Mouse (Mus musculus): ENCODE measurements around the gene Wwox. TPM values are rescaled to one million over a fixed set of nuclear protein-coding genes. Genes with fewer than 3 reads are reported as not detected.

Wwox gene
- total RNA-seq, 2 experiments from 2014 or later: 27.3 to 28.0 TPM

GRCm38 (mm10) chr8:114869321-114869720, 429.9 kb downstream of the Wwox start:
- DNase-seq: no peak

- no peak for DNase-seq
Measured at GRCm38 (mm10) chr8:114870410-114870809, 431.0 kb downstream of the Wwox start.

- no peak for DNase-seq
Measured at GRCm38 (mm10) chr8:114872491-114872890, 433.0 kb downstream of the Wwox start.

GRCm38 (mm10) chr8:114875161-114875560, 435.7 kb downstream of the Wwox start:
- DNase-seq: no peak

GRCm38 (mm10) chr8:114876161-114876611, 436.7 kb downstream of the Wwox start:
- DNase-seq: no peak

GRCm38 (mm10) chr8:114876696-114877206, 437.3 kb downstream of the Wwox start:
- peak; percentile 40 to 54 for DNase-seq

GRCm38 (mm10) chr8:114877234-114877633, 437.8 kb downstream of the Wwox start:
- DNase-seq: no peak

GRCm38 (mm10) chr8:114878449-114879276, 439.2 kb downstream of the Wwox start:
- no peak for DNase-seq

GRCm38 (mm10) chr8:114879277-114879568, 439.8 kb downstream of the Wwox start:
- DNase-seq: no peak

- no peak for DNase-seq
Measured at GRCm38 (mm10) chr8:114879678-114880077, 440.2 kb downstream of the Wwox start.

GRCm38 (mm10) chr8:114880475-114881135, 441.1 kb downstream of the Wwox start:
- DNase-seq: no peak

GRCm38 (mm10) chr8:114881891-114882401, 442.5 kb downstream of the Wwox start:
- DNase-seq: peak in 1 of 2 experiments; percentile 32

- no peak for DNase-seq
Measured at GRCm38 (mm10) chr8:114882504-114882903, 443.0 kb downstream of the Wwox start.

- no peak for DNase-seq
Measured at GRCm38 (mm10) chr8:114882936-114883606, 443.6 kb downstream of the Wwox start.

- no peak for DNase-seq
Measured at GRCm38 (mm10) chr8:114883967-114884366, 444.5 kb downstream of the Wwox start.

GRCm38 (mm10) chr8:114885026-114885592, 445.7 kb downstream of the Wwox start:
- DNase-seq: no peak

- DNase-seq: no peak
Measured at GRCm38 (mm10) chr8:114888388-114888787, 448.9 kb downstream of the Wwox start.

- DNase-seq: no peak
Measured at GRCm38 (mm10) chr8:114889578-114890374, 450.3 kb downstream of the Wwox start.

- no peak for DNase-seq
Measured at GRCm38 (mm10) chr8:114890478-114890877, 451.0 kb downstream of the Wwox start.

GRCm38 (mm10) chr8:114891252-114891651, 451.8 kb downstream of the Wwox start:
- no peak for DNase-seq

- DNase-seq: no peak
Measured at GRCm38 (mm10) chr8:114897432-114897831, 458.0 kb downstream of the Wwox start.

Measured in adrenal gland, postnatal 36 days (tissue).